Mouse (Mus musculus) retina, adult 2 months (tissue): ENCODE data around the gene Acadsb.
"Not testable (repeated sequence)": the region's sequence is repeated elsewhere in the genome, so short reads cannot be mapped to it uniquely, and the experiment has no call there.

Experiments used
- DNase-seq: peaks from one replicate; pipeline ENCODE4 v3.0.0-alpha.2; 2012; ENCODE audit warnings: low read depth, low spot score

Acadsb gene

GRCm38 (mm10) chr7:131410416-131411058 is at the start of gene Acadsb, which contains the start of gene Ikzf5:
Acadsb (plus strand) TSS chr7:131410601.
Ikzf5 (minus strand) TSS chr7:131410521.
- peak; percentile 97 for DNase-seq

GRCm38 (mm10) chr7:131362269-131362614 is 48.2 kb upstream of the Acadsb start:
- no peak for DNase-seq

GRCm38 (mm10) chr7:131362615-131363300 is 47.6 kb upstream of the Acadsb start, which contains the start of gene 2310057M21Rik:
2310057M21Rik (minus strand) TSS chr7:131362759.
- peak; percentile 96 for DNase-seq

GRCm38 (mm10) chr7:131364131-131364530 is 46.3 kb upstream of the Acadsb start:
- no peak for DNase-seq

GRCm38 (mm10) chr7:131370648-131371469 is 39.5 kb upstream of the Acadsb start, which contains the start of gene Pstk:
Pstk (plus strand) TSS chr7:131371141.
- DNase-seq: peak; percentile 77

- DNase-seq: no peak
These were observed 38.9 kb upstream of the Acadsb start for GRCm38 (mm10) chr7:131371470-131371860.

GRCm38 (mm10) chr7:131371880-131372651 is 38.3 kb upstream of the Acadsb start:
- no peak for DNase-seq

- not testable (repeated sequence) for DNase-seq
These were observed 18.6 kb upstream of the Acadsb start for GRCm38 (mm10) chr7:131391761-131392160.

- no peak for DNase-seq
These were observed 947 bp upstream of the Acadsb start for GRCm38 (mm10) chr7:131409321-131409987.

GRCm38 (mm10) chr7:131409988-131410385 is 414 bp upstream of the Acadsb start:
- no peak for DNase-seq

- DNase-seq: no peak
These were observed 980 bp downstream of the Acadsb start for GRCm38 (mm10) chr7:131411221-131411940.

- no peak for DNase-seq
These were observed 1.5 kb downstream of the Acadsb start for GRCm38 (mm10) chr7:131411941-131412270.

GRCm38 (mm10) chr7:131416742-131417141 is 6.3 kb downstream of the Acadsb start:
- not testable (repeated sequence) for DNase-seq

GRCm38 (mm10) chr7:131417605-131418004 is 7.2 kb downstream of the Acadsb start:
- no peak for DNase-seq

- no peak for DNase-seq
These were observed 14.5 kb downstream of the Acadsb start for GRCm38 (mm10) chr7:131424912-131425311.

- no peak for DNase-seq
These were observed 16.9 kb downstream of the Acadsb start for GRCm38 (mm10) chr7:131427331-131427730.

- no peak for DNase-seq
These were observed 21.8 kb downstream of the Acadsb start for GRCm38 (mm10) chr7:131432244-131432643.

GRCm38 (mm10) chr7:131434276-131434675 is 23.9 kb downstream of the Acadsb start:
- no peak for DNase-seq

GRCm38 (mm10) chr7:131437051-131437450 is 26.6 kb downstream of the Acadsb start:
- DNase-seq: no peak

- DNase-seq: no peak
These were observed 46.3 kb downstream of the Acadsb start for GRCm38 (mm10) chr7:131456714-131457113.
